Mouse (Mus musculus): Measurements from ENCODE around the gene Pitpnm1. TPM values are rescaled to one million over a fixed set of nuclear protein-coding genes. Genes with fewer than 3 reads are reported as not detected.
A peak's percentile ranks its signal among the peaks of the same experiment; 100 is the strongest.

Gene Pitpnm1
- polyA plus RNA-seq, 1 experiment = 42.3 TPM

- no peak overlapping the region for H3K4me3 ChIP-seq
- peaks cover 11% of the 10 kb centered on the region for H3K36me3 ChIP-seq (ENCODE audit: control insufficient read depth, insufficient read depth)
- peaks cover 15% of the 10 kb centered on the region for H3K79me2 ChIP-seq (ENCODE audit: control insufficient read depth, insufficient read depth)
- H3K4me2 ChIP-seq (ENCODE audit: low read depth) = no peak overlapping the region
- H3K27me3 ChIP-seq (ENCODE audit: control insufficient read depth, insufficient read depth, insufficient read length) = no peaks in the 10 kb centered on the region
- TF ChIP-seq POLR2AphosphoS2 (IDR thresholded peaks at IDR 0.05; ENCODE audit: insufficient read length, low read depth) (no peak), E2F4 (IDR thresholded peaks at IDR 0.05; ENCODE audit: insufficient read depth) (no peak), POLR2A (IDR thresholded peaks at IDR 0.05; ENCODE audit: insufficient read length, low read depth) (no peak), TCF12 (IDR thresholded peaks at IDR 0.05; ENCODE audit: insufficient read depth, poor library complexity, severe bottlenecking) (no peak), REST (IDR thresholded peaks at IDR 0.05; ENCODE audit: insufficient read depth, insufficient read length) (no peak), USF1 (IDR thresholded peaks at IDR 0.05; ENCODE audit: low read depth) (no peak), MYOD1 (IDR thresholded peaks at IDR 0.05; ENCODE audit: control insufficient read depth in 1 of 3, insufficient read length in 2 of 3, low read depth in 2 of 3) (peak in 1 of 3 experiments; percentile 34), SRF (IDR thresholded peaks at IDR 0.05; ENCODE audit: control insufficient read depth, insufficient read length, low read depth) (no peak), MYOG (IDR thresholded peaks at IDR 0.05; ENCODE audit: control insufficient read depth in 1 of 3, insufficient read depth in 1 of 3, insufficient read length in 2 of 3, low read depth in 2 of 3) (peak in 1 of 3 experiments; percentile 51), MAX (IDR thresholded peaks at IDR 0.05; ENCODE audit: low read depth) (no peak), TCF3 (IDR thresholded peaks at IDR 0.05; ENCODE audit: insufficient read length, low read depth) (no peak), CEBPB (IDR thresholded peaks at IDR 0.05; ENCODE audit: insufficient read depth, poor library complexity, severe bottlenecking) (no peak)
- no peak overlapping the region for H3ac ChIP-seq (ENCODE audit: control insufficient read depth, insufficient read length)
These were observed 52.8 kb downstream of the Pitpnm1 start for GRCm38 (mm10) chr19:4152445-4153231.

DNA sequence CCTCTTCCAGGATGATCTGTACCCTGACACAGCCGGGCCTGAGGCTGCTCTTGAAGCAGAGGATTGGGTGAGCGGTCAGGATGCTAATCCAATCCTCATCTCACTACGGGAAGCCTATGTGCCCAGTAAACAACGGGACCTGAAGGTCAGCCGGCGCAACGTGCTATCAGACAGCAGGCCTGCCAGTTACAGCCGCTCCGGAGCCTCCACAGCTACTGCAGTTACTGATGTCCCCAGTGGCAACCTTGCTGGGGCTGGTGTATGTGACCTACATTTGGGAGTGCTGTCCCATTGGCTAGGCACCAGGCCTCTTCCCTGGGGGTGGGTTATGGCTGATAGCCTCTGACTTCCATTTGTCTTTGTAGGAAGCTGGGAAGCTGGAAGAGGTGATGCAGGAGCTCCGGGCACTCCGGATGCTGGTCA lies 53.4 kb downstream of the Pitpnm1 start, which contains the start of gene Ptprcap:
Ptprcap (plus strand) TSS at position 373 of the 423 bp plus-strand sequence.
- Histone ChIP-seq H3K27me3 (ENCODE audit: control insufficient read depth, insufficient read depth, insufficient read length) (no peaks in the 10 kb centered on the region), H3K4me3 (no peak within 1 kb of the TSS), H3K36me3 (ENCODE audit: control insufficient read depth, insufficient read depth) (peaks cover 11% of the 10 kb centered on the region), H3ac (ENCODE audit: control insufficient read depth, insufficient read length) (no peak within 1 kb of the TSS), H3K4me2 (ENCODE audit: low read depth) (no peak within 1 kb of the TSS), H3K79me2 (ENCODE audit: control insufficient read depth, insufficient read depth) (peaks cover 15% of the 10 kb centered on the region)
- TF ChIP-seq MYOD1 (IDR thresholded peaks at IDR 0.05; ENCODE audit: control insufficient read depth in 1 of 3, insufficient read length in 2 of 3, low read depth in 2 of 3) (no peak), POLR2AphosphoS2 (IDR thresholded peaks at IDR 0.05; ENCODE audit: insufficient read length, low read depth) (no peak), POLR2A (IDR thresholded peaks at IDR 0.05; ENCODE audit: insufficient read length, low read depth) (no peak), TCF12 (IDR thresholded peaks at IDR 0.05; ENCODE audit: insufficient read depth, poor library complexity, severe bottlenecking) (no peak), MYOG (IDR thresholded peaks at IDR 0.05; ENCODE audit: control insufficient read depth in 1 of 3, insufficient read depth in 1 of 3, insufficient read length in 2 of 3, low read depth in 2 of 3) (no peak), CEBPB (IDR thresholded peaks at IDR 0.05; ENCODE audit: insufficient read depth, poor library complexity, severe bottlenecking) (no peak), REST (IDR thresholded peaks at IDR 0.05; ENCODE audit: insufficient read depth, insufficient read length) (no peak), SRF (IDR thresholded peaks at IDR 0.05; ENCODE audit: control insufficient read depth, insufficient read length, low read depth) (no peak), TCF3 (IDR thresholded peaks at IDR 0.05; ENCODE audit: insufficient read length, low read depth) (no peak), MAX (IDR thresholded peaks at IDR 0.05; ENCODE audit: low read depth) (no peak)

- H3K79me2 ChIP-seq (ENCODE audit: control insufficient read depth, insufficient read depth) = peaks cover 4% of the 10 kb centered on the region
- no peak overlapping the region for H3K4me3 ChIP-seq
- H3K27me3 ChIP-seq (ENCODE audit: control insufficient read depth, insufficient read depth, insufficient read length) = no peaks in the 10 kb centered on the region
- H3K36me3 ChIP-seq (ENCODE audit: control insufficient read depth, insufficient read depth) = peaks cover 13% of the 10 kb centered on the region
- no peak overlapping the region for H3K4me2 ChIP-seq (ENCODE audit: low read depth)
- no peak overlapping the region for H3ac ChIP-seq (ENCODE audit: control insufficient read depth, insufficient read length)
- TF ChIP-seq TCF12 (IDR thresholded peaks at IDR 0.05; ENCODE audit: insufficient read depth, poor library complexity, severe bottlenecking) = no peak
- peak; percentile 73 for TF ChIP-seq POLR2AphosphoS2 (IDR thresholded peaks at IDR 0.05; ENCODE audit: insufficient read length, low read depth)
- TF ChIP-seq POLR2A (IDR thresholded peaks at IDR 0.05; ENCODE audit: insufficient read length, low read depth) = peak; percentile 10
- no peak for TF ChIP-seq MYOG (IDR thresholded peaks at IDR 0.05; ENCODE audit: control insufficient read depth in 1 of 3, insufficient read depth in 1 of 3, insufficient read length in 2 of 3, low read depth in 2 of 3)
- TF ChIP-seq MYOD1 (IDR thresholded peaks at IDR 0.05; ENCODE audit: control insufficient read depth in 1 of 3, insufficient read length in 2 of 3, low read depth in 2 of 3) = no peak
- no peak for TF ChIP-seq E2F4 (IDR thresholded peaks at IDR 0.05; ENCODE audit: insufficient read depth)
- TF ChIP-seq SRF (IDR thresholded peaks at IDR 0.05; ENCODE audit: control insufficient read depth, insufficient read length, low read depth) = no peak
- no peak for TF ChIP-seq REST (IDR thresholded peaks at IDR 0.05; ENCODE audit: insufficient read depth, insufficient read length)
These were observed 54.8 kb downstream of the Pitpnm1 start for GRCm38 (mm10) chr19:4154437-4155222.

DNA sequence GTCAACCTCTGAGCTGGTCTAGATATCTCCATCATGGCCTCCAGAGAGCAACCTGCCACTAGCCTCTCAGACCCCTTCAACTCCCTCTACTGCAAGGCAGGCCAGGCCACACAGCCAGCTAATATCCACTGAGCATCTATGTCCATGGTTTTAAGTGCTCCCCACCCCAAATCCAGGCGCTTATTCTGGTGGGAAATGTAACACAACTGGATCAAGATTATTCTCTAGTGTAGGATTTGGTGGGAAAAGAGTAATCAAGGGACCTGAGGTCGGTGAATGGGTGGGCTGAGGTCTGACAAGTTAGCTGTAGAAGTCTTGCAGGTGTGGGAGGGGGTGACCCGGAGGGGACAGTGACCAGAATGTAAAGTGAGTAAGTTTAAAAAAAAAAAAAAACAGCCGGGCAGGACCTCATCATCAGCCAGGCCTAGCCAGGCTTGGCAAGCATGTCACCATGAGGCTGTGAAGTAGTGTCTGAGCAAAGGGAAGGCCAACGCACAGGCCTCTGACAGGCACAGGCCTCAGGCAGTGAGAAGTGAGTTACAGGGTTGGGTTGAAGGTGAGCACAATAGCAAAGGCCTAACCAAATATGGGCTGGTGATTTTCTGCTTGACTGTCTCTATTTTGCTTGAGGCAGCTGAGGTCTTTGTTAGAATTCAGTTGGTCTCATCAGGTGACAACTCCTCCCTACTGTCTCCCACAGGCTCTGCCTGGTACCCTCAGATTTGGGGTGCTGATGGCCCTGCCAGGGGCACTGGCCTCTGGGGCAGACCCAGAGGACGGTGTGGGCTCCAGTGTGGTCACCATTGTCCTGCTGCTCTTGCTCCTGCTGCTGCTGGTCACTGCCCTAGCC lies 55.6 kb downstream of the Pitpnm1 start:
- Histone ChIP-seq H3K36me3 (ENCODE audit: control insufficient read depth, insufficient read depth) (peaks cover 14% of the 10 kb centered on the region), H3K4me3 (no peak overlapping the region), H3K27me3 (ENCODE audit: control insufficient read depth, insufficient read depth, insufficient read length) (no peaks in the 10 kb centered on the region), H3ac (ENCODE audit: control insufficient read depth, insufficient read length) (no peak overlapping the region), H3K79me2 (ENCODE audit: control insufficient read depth, insufficient read depth) (no peaks in the 10 kb centered on the region), H3K4me2 (ENCODE audit: low read depth) (no peak overlapping the region)
- TF ChIP-seq REST (IDR thresholded peaks at IDR 0.05; ENCODE audit: insufficient read depth, insufficient read length) (no peak), USF1 (IDR thresholded peaks at IDR 0.05; ENCODE audit: low read depth) (no peak), TCF3 (IDR thresholded peaks at IDR 0.05; ENCODE audit: insufficient read length, low read depth) (no peak), MAX (IDR thresholded peaks at IDR 0.05; ENCODE audit: low read depth) (no peak), POLR2A (IDR thresholded peaks at IDR 0.05; ENCODE audit: insufficient read length, low read depth) (no peak), POLR2AphosphoS2 (IDR thresholded peaks at IDR 0.05; ENCODE audit: insufficient read length, low read depth) (no peak), CEBPB (IDR thresholded peaks at IDR 0.05; ENCODE audit: insufficient read depth, poor library complexity, severe bottlenecking) (no peak), TCF12 (IDR thresholded peaks at IDR 0.05; ENCODE audit: insufficient read depth, poor library complexity, severe bottlenecking) (no peak), E2F4 (IDR thresholded peaks at IDR 0.05; ENCODE audit: insufficient read depth) (no peak), MYOG (IDR thresholded peaks at IDR 0.05; ENCODE audit: control insufficient read depth in 1 of 3, insufficient read depth in 1 of 3, insufficient read length in 2 of 3, low read depth in 2 of 3) (no peak), SRF (IDR thresholded peaks at IDR 0.05; ENCODE audit: control insufficient read depth, insufficient read length, low read depth) (no peak), MYOD1 (IDR thresholded peaks at IDR 0.05; ENCODE audit: control insufficient read depth in 1 of 3, insufficient read length in 2 of 3, low read depth in 2 of 3) (no peak)
